Comparison of ENCODE assay signal across 9 mouse cellular contexts in the genomic region with DNA sequence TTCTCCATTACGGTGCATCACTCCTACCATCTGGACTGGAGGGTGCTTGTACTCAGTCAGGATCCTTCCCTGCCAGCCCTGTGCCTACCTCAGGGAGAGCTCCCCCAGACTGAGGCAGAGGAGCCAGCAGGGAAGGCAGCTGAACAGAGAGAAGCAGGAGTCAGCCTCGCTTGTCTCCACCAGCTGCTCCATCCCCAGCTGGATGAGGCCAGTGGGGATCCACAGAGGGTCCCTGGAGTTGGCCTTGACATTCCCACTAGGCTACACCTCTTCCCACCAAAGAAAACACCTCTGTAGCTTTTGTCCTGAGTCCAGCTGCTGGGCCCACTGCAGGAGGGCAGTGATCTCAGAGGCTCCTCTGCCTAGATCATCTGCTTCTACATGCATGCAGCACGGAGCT. TPM values are rescaled to one million over a fixed set of nuclear protein-coding genes. Genes with fewer than 3 reads are reported as not detected.
DNase-seq lines count a peak whose midpoint lies in the region; ATAC-seq lines count a peak whose summit lies in the region.
"Had no signal": no experiment of that assay in that cellular context is flagged by ENCODE, and none has a peak within 500 bp of the region (broad histone marks: within the 10 kb centered on the region; RNA-seq: fewer than 3 reads in every experiment).

No protein-coding gene starts in this region.

- H3K9me3 ChIP-seq in kidney, embryonic 14.5 days (ENCODE audit: control insufficient read depth, low read length) = no peaks in the 10 kb centered on the region
- no peaks in the 10 kb centered on the region for H3K9me3 ChIP-seq in hindbrain, embryonic 14.5 days (ENCODE audit: control insufficient read depth, low read length)
- H3K9me3 ChIP-seq in midbrain, embryonic 15.5 days = no peaks in the 10 kb centered on the region

- no peak overlapping the region for H3K9ac ChIP-seq in kidney, embryonic 14.5 days (ENCODE audit: low read depth, low read length)
- H3K9ac ChIP-seq in hindbrain, embryonic 14.5 days = no peak overlapping the region
- H3K9ac ChIP-seq in midbrain, embryonic 15.5 days = no peak overlapping the region

- peaks cover 39% of the 10 kb centered on the region for H3K4me1 ChIP-seq in kidney, embryonic 14.5 days (ENCODE audit: control insufficient read depth, insufficient read depth, low read length)
- peaks cover 43% of the 10 kb centered on the region for H3K4me1 ChIP-seq in hindbrain, embryonic 14.5 days (replicated peaks; ENCODE audit: control insufficient read depth, insufficient read depth, low read length)
- peaks cover 48% of the 10 kb centered on the region for H3K4me1 ChIP-seq in midbrain, embryonic 15.5 days

- H3K4me2 ChIP-seq in kidney, embryonic 14.5 days (replicated peaks; ENCODE audit: low read depth, low read length) = no peak overlapping the region
- no peak overlapping the region for H3K4me2 ChIP-seq in hindbrain, embryonic 14.5 days (replicated peaks)
- no peak overlapping the region for H3K4me2 ChIP-seq in midbrain, embryonic 15.5 days

- H3K27ac ChIP-seq in kidney, embryonic 14.5 days (ENCODE audit: low read depth, low read length) = peak overlapping the region; percentile 27; the same call in 1 of the 2 replicates
- peak overlapping the region; percentile 4; the same call in 1 of the 2 replicates for H3K27ac ChIP-seq in hindbrain, embryonic 14.5 days
- H3K27ac ChIP-seq in midbrain, embryonic 15.5 days = peak overlapping the region; percentile 92

- ATAC-seq in kidney, embryonic 14.5 days (ENCODE audit: low FRiP score, low TSS enrichment) = no peak
- ATAC-seq in common myeloid progenitor, adult 5-6 weeks (replicated peaks; ENCODE audit: low read depth, poor library complexity, severe bottlenecking) = peak; percentile 5; the same call in 1 of the 2 replicates
- no peak for ATAC-seq in hindbrain, embryonic 14.5 days (ENCODE audit: low FRiP score)
- ATAC-seq in midbrain, embryonic 15.5 days (replicated peaks) = no peak

- H3K4me3 ChIP-seq in kidney, embryonic 14.5 days (ENCODE audit: low read length) = no peak overlapping the region
- no peak overlapping the region for H3K4me3 ChIP-seq in hindbrain, embryonic 14.5 days (replicated peaks; ENCODE audit: low read length)
- H3K4me3 ChIP-seq in midbrain, embryonic 15.5 days = no peak overlapping the region

- no peaks in the 10 kb centered on the region for H3K27me3 ChIP-seq in kidney, embryonic 14.5 days (ENCODE audit: control insufficient read depth, insufficient read depth, low read length)
- H3K27me3 ChIP-seq in hindbrain, embryonic 14.5 days (ENCODE audit: control insufficient read depth, insufficient read depth, low read length) = no peaks in the 10 kb centered on the region
- H3K27me3 ChIP-seq in midbrain, embryonic 15.5 days (replicated peaks) = no peaks in the 10 kb centered on the region

- no peak for DNase-seq in kidney, adult 8-10 months
- no peak for DNase-seq in hindbrain, embryonic 14.5 days (ENCODE audit: low spot score)
- DNase-seq in thymus, postnatal 25 days = no peak
- no peak for DNase-seq in layer of hippocampus, adult 11-12 months (ENCODE audit: low spot score)
- no peak for DNase-seq in adrenal gland, adult 2 months
- DNase-seq: spleen, adult 18-20 months had no signal

- 84% methylated on average over 3 of the region's 3 CpGs for WGBS in kidney, embryonic 14.5 days
- WGBS in hindbrain, embryonic 14.5 days = 72% methylated on average over 3 of the region's 3 CpGs
- WGBS in midbrain, embryonic 15.5 days = 57% methylated on average over 3 of the region's 3 CpGs

- peaks cover 43% of the 10 kb centered on the region for H3K36me3 ChIP-seq in kidney, embryonic 14.5 days (ENCODE audit: control insufficient read depth, insufficient read depth, low read length)
- peaks cover 26% of the 10 kb centered on the region for H3K36me3 ChIP-seq in hindbrain, embryonic 14.5 days (replicated peaks; ENCODE audit: control insufficient read depth, insufficient read depth)
- H3K36me3 ChIP-seq in midbrain, embryonic 15.5 days (replicated peaks) = no peaks in the 10 kb centered on the region; the same call in 1 of the 2 replicates

RNA-seq across cellular contexts. Expression of a gene that starts 10.2 kb away (rescaled TPM):
- 386 and 445 TPM in 2 replicates for polyA plus RNA-seq in kidney, embryonic 14.5 days (2014; fragmentation: Nextera tagmentation; extraction: Ambion mirVana)
- 319 and 345 TPM in 2 replicates for total RNA-seq in common myeloid progenitor, adult 5-6 weeks (2017)
- 282 and 291 TPM in 2 replicates for polyA plus RNA-seq in hindbrain, embryonic 14.5 days (2014; fragmentation: Nextera tagmentation; extraction: Ambion mirVana)
- 299 and 386 TPM in 2 replicates for polyA plus RNA-seq in midbrain, embryonic 15.5 days (2015; fragmentation: Nextera tagmentation; extraction: Ambion mirVana)
- 100 to 1,000 TPM; 198 to 278 TPM for total RNA-seq in adrenal gland, adult 2 months (2021)
- polyA plus RNA-seq in adrenal gland, adult 2 months (2012; rRNA removed) = 330 and 345 TPM in 2 replicates

RNA-seq across cellular contexts. Expression of a gene that starts 15.9 kb away (rescaled TPM):
- 6.4 and 9.5 TPM in 2 replicates for polyA plus RNA-seq in kidney, embryonic 14.5 days (2014; fragmentation: Nextera tagmentation; extraction: Ambion mirVana)
- not detected in 2 replicates for total RNA-seq in common myeloid progenitor, adult 5-6 weeks (2017)
- polyA plus RNA-seq in hindbrain, embryonic 14.5 days (2014; fragmentation: Nextera tagmentation; extraction: Ambion mirVana) = 4.2 and 4.5 TPM in 2 replicates
- 4.3 and 4.9 TPM in 2 replicates for polyA plus RNA-seq in midbrain, embryonic 15.5 days (2015; fragmentation: Nextera tagmentation; extraction: Ambion mirVana)
- 1 to 10 TPM; 3.7 to 4.1 TPM for total RNA-seq in adrenal gland, adult 2 months (2021)
- 8.3 and 10.4 TPM in 2 replicates for polyA plus RNA-seq in adrenal gland, adult 2 months (2012; rRNA removed)

RNA-seq across cellular contexts. Expression of a gene that starts 37.5 kb away (rescaled TPM):
- polyA plus RNA-seq in kidney, embryonic 14.5 days (2014; fragmentation: Nextera tagmentation; extraction: Ambion mirVana) = 59.1 and 61.4 TPM in 2 replicates
- 59.3 and 59.7 TPM in 2 replicates for total RNA-seq in common myeloid progenitor, adult 5-6 weeks (2017)
- polyA plus RNA-seq in hindbrain, embryonic 14.5 days (2014; fragmentation: Nextera tagmentation; extraction: Ambion mirVana) = 11.2 and 16.5 TPM in 2 replicates
- 14.5 and 16.9 TPM in 2 replicates for polyA plus RNA-seq in midbrain, embryonic 15.5 days (2015; fragmentation: Nextera tagmentation; extraction: Ambion mirVana)
- 10 to 100 TPM; 36.0 to 41.7 TPM for total RNA-seq in adrenal gland, adult 2 months (2021)
- polyA plus RNA-seq in adrenal gland, adult 2 months (2012; rRNA removed) = 67.3 and 80.0 TPM in 2 replicates

RNA-seq across cellular contexts. Expression of a gene that starts 44.3 kb away (rescaled TPM):
- polyA plus RNA-seq in kidney, embryonic 14.5 days (2014; fragmentation: Nextera tagmentation; extraction: Ambion mirVana) = 0.84 and 1.5 TPM in 2 replicates
- total RNA-seq in common myeloid progenitor, adult 5-6 weeks (2017) = 0.87 and 3.9 TPM in 2 replicates
- 0.96 and 1.2 TPM in 2 replicates for polyA plus RNA-seq in hindbrain, embryonic 14.5 days (2014; fragmentation: Nextera tagmentation; extraction: Ambion mirVana)
- polyA plus RNA-seq in midbrain, embryonic 15.5 days (2015; fragmentation: Nextera tagmentation; extraction: Ambion mirVana) = 1.8 TPM in 2 replicates
- 1 to 10 TPM; 1.3 to 1.4 TPM for total RNA-seq in adrenal gland, adult 2 months (2021)
- polyA plus RNA-seq in adrenal gland, adult 2 months (2012; rRNA removed) = 1.8 and 2.2 TPM in 2 replicates

RNA-seq across cellular contexts. Expression of a gene that starts 44.4 kb away (rescaled TPM):
- 4.8 and 6.5 TPM in 2 replicates for polyA plus RNA-seq in kidney, embryonic 14.5 days (2014; fragmentation: Nextera tagmentation; extraction: Ambion mirVana)
- total RNA-seq in common myeloid progenitor, adult 5-6 weeks (2017) = not detected in 2 replicates
- polyA plus RNA-seq in hindbrain, embryonic 14.5 days (2014; fragmentation: Nextera tagmentation; extraction: Ambion mirVana) = 48.3 and 48.5 TPM in 2 replicates
- polyA plus RNA-seq in midbrain, embryonic 15.5 days (2015; fragmentation: Nextera tagmentation; extraction: Ambion mirVana) = 31.8 and 40.4 TPM in 2 replicates
- total RNA-seq in adrenal gland, adult 2 months (2021) = 1 to 10 TPM in 1 of 2 experiments, under 1 TPM in 1; 0.48 to 2.7 TPM
- 1.7 and 4.1 TPM in 2 replicates for polyA plus RNA-seq in adrenal gland, adult 2 months (2012; rRNA removed)

Comparison
In these comparisons a context has a peak if more than half of its experiments do, and no peak if none do; other contexts are left out.
1. H3K27ac ChIP-seq: peak in every context shown above with its lines; median percentile 92 in midbrain, embryonic 15.5 days; 27 in kidney, embryonic 14.5 days; 4 in hindbrain, embryonic 14.5 days.